Mouse (Mus musculus) adrenal gland, adult 8-10 months (tissue): ENCODE measurements around the gene Ksr1. TPM values are rescaled to one million over a fixed set of nuclear protein-coding genes. Genes with fewer than 3 reads are reported as not detected.

Experiments
- DNase-seq: peaks from one replicate; pipeline ENCODE4 v3.0.0; 2022
- total RNA-seq, 4 experiments: library from RNA; stranded (reverse); gene quantifications; 2 replicates each; pipeline ENCODE4 v1.2.4; 2022

The Ksr1 gene
- total RNA-seq, 4 experiments from 2014 or later, result 10.2 to 19.2 (median 14.3) TPM

DNA sequence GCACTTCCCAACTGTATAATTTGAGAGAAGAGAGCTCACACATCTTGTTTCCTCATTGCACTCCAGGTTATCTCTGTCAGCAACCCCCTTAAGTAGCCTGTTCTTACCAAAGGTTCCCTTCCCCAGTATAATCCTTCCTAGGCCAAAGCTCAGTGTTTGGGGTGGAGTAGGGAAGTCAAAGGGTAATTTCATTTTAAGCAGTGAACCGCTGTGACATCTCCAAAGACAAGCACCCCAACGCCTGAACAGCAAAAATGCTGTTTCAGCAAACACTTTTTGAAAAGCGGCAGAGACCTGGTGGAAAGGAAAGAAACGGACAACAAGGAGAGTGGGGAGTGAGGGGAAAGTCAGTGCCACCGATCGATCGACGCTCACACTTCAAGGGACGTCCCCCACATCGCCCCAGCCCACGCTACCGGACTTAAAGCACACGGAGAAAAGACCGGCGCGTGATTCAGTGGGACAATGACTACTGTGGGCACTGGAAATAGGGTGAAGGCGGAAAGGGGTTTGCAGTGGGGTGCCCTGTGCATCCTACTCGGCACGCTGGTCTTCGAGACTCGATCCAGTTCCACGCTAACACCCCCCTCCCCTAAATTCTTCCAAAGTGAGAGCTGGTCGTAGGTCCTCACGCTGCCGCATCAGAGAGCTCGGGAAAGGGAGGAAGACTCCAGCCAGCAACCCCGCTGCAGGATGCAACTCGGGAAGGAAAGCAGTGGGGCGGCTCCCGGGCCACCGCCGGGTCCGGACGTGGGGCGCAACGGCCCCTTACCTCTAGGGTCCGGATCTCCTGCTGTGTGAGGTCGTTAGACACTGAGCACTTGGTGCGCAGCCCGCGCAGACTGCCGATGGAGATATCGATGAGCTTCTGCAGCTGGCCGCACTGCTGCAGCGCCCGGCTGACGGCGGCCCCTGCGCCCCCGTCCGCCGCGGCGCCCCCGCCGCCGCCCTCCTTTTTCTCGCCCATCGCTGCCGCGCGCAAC is 633 bp downstream of the Ksr1 start:
- DNase-seq, result no peak

DNA sequence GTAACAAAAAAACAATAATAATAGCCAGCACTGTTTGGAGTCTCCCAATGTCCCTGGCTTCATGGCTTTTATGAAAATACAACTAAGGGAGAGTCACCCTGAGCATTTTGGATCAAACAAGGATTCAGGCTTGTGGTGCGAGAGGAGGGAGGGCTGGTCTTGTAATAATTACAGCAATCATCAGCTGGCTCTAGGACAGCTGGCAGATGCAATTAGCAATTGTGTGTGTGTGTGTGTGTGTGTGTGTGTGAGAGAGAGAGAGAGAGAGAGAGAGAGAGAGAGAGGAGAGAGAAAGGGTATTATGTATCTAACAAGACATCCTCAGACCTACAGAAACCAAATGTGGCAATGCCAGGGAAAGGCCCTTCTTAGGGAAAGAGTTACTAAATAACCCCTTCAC is 1.5 kb downstream of the Ksr1 start:
- no peak for DNase-seq

DNA sequence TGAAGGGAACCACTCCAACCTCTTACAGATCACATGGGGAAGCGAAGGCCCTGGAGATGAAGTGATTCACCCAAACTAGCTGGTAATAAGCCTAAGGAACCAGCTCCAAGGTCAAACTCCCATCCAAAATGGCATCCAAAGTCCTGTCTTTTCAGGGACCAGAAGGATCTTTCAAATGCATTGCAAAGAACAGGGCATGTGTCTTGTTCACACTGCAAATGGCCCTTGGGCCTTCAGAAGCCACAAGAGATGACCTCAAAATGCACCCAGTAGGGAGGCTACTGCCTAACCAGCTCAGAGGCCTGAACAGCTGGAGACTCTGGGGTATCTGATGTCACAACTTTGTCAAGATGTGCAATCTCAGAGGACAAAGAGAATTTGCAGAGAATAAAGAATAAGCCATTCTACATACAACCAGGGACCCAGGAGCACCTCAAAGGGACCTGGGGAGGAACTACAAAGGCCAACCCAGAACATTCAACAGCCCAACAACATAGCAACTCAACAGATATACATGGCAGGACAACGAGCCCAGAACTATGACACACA is 2.1 kb downstream of the Ksr1 start:
- no peak for DNase-seq

DNA sequence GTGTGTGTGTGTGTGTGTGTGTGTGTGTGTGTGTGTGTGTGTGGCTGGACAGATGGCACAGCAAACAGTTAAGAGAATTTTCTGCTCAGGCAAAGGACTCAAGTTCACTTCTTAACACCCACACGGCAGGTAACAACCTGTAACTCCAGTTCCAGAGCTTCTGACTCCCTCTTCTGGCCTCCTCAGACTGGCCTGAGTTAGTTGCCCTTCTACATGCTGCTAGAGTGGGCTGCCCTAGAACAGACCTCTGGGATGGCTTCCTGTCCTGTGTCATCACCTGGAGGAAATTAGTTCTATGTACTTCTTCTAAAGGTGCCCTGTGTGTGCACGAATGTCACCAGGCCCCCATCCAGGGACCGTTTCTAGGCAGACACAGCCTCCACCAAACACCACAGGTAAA is 2.9 kb downstream of the Ksr1 start:
- no peak for DNase-seq

DNA sequence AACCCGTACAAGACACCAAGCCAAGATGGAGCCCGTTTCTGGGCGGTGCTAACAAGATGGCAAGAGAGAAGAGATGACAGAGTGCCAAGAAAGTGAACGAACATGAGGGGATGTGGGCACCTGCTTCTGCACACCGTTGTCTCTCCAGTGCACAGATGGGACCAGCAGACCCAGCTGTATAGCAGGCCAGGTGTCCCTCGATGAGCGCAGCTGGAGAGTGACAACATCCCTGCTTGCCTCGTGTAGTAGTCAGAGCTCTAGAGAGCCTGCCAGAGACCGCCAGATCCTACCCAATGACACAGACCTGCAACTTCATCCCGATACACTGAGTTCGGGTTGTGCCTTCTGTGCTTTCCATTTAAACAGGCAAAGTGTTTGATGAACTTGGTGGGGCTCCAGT is 3.8 kb downstream of the Ksr1 start:
- no peak for DNase-seq

DNA sequence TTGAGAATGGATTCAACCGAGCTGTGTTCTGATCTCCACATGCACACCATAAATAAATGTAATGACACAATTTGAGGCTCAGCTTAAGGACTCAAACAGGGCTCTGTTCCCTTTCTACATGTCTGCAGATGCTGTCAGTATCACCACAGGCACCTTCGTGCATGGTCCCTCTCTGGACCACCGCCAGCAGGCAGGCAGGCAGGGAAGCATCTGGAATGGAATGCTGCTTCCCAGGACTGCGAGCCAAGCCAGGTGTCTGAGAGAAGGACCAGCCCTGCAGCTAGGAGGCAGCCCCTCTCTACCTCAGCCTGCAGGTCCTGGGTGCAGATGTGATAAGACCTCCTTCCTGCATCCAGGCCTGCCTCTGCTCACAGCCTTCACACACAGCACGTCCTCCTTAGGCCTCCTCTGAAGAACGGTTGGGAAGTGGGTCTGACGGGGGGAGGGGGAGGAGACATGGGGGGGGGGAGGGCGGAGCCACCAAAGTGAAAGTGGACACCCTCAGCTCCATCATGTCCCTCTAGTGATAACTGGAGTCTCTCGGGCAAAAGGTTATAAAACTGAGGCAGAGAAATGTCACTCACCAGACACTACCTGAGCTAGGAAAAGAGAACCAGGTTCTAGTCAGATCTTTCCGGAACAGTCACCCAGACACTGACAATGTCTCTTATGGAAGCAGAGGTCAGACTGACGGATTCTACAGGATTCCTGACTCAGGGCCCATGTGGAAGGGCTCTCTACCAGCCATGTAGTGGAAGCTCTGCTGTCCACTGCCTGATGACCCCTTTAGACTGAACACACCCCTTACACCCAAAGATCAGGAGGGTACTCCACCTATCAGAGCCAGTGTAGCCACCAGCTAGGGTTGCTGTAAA is 4.7 kb downstream of the Ksr1 start:
- DNase-seq, result no peak

DNA sequence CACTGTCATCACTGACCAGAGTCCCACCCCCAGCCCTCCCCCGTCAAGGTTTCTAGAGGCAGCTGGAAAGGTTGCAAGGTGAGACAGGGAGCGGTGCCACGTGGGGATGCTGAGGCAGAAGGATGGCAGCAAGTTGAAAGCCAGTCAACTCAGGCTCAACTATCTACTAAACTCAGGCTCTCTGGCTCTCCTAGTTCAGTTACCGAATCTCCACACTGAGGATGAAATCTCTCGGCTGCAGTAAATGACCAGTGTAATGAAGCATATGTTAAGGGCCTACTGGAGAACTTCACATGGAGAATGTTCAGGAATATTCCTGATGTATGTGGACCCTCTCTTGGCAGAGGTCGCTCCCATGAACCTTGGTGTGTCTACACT is 5.7 kb downstream of the Ksr1 start:
- no peak for DNase-seq

DNA sequence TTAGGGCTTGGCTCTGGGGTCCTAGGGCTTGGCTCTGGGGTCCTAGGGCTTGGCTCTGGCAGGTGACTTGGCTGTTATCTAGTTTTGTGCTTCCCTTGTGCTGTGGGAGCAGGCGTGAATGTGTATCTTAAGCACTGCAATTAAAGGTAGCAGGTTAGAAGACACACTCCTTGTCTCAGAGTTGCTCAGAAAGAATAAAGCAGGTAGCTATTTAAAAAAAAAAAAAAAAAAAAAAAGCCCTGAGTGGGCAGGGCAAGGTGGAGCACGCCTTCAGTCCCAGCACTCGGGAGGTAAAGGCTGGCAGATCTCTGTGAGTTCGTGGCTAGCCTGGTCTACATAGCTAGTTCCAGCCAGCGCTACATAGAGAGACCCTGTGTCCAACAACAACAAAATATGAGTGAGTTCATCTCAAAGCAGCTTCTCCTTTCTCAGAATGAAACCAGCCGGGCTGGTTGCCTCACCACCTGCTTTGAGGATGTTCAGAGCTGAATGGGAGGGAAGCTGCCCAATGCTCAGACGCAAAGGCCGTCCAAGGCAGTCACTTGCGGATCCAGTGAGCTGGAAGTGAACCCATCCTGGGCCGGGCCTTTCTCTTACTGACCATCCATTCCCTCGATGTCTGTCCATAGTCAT is 6.2 kb downstream of the Ksr1 start:
- DNase-seq, result no peak

DNA sequence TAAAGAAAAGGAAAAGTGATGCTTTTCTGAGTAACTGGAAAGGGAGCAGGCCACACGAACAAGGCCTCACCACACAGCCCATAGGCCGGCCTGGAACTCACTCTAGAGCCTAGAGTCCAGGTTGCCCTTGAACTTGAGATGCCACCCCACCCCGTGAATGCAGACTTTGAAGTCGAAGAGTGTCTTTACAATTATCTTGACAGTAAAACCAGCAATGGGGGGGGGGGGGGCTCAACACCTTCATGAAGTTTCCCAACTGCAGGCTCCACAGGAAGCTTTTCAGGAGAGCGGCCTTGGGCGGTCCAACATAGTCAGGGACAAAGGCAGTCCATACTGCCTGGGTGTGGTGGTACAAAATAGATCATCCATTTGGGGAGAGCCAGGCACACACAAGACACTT is 7.6 kb downstream of the Ksr1 start:
- DNase-seq, result no peak

DNA sequence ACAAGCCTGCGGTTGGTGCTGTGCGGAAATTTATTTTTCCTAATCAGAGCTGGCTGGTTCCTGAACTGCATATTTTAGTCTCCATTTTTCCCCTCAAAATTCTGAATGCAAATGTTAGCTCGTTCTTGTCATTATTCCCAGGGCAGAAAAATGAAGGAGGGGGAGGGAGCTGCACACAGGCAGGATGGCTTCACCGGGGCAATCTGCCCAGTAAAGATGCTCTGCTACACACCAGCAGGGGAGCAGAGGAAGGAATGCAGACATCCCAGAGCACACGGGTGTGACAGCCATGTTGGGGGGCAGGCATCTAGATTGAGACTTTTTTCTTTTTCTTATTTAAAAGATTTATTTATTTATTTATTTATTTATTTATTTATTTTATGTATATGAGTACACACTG is 9.0 kb downstream of the Ksr1 start:
- DNase-seq, result no peak

DNA sequence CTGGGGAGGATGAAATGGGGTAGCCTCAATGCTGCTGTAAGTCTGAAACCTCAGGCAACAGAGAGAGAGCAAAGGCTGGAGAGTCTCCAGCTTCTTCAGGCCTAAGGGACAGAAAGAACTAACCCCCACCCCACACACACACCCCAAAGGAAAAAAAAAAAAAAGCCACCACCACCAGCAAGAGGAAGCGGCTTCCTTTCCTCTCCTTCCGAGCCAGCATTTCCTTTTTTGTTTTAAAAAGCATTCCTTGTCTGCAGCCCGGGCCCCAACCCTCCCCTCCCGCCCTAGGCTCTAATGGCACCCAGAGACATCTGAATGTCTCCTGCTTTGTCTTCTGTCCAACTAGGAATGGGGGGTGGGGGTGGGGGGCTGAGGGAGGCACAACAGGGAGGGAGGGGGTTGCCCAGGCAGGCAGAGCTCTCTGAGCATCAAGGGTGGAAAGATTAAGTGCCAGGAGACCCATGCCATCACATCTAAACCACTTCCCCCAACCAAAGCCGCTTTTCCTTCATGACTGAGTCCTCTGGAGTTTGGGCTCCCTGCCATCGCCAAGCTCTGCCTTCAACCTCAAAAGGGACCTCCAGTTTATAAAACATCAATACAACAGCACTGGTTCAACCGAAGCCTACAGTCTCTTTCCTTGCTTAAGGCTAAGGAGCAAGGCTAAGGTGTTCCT is 10.4 kb downstream of the Ksr1 start:
- DNase-seq, result no peak

DNA sequence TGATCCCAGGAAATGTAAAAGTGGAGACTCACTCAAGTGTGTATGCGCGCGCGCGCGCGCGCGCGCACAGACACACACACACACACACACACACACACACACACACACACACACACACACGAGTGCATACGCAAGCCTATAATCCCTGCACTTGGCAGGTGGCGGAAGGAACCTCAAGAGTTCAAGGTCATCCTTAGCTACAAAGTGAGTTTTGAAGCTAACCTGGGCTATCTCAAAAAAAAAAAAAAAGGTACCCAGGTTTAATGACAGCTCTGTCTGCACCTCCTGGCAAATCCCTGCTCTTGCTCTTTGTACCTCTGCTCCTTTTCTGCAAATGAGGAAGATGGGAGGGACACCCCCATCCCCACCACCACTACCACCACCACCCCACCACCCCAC is 11.1 kb downstream of the Ksr1 start:
- DNase-seq, result no peak

DNA sequence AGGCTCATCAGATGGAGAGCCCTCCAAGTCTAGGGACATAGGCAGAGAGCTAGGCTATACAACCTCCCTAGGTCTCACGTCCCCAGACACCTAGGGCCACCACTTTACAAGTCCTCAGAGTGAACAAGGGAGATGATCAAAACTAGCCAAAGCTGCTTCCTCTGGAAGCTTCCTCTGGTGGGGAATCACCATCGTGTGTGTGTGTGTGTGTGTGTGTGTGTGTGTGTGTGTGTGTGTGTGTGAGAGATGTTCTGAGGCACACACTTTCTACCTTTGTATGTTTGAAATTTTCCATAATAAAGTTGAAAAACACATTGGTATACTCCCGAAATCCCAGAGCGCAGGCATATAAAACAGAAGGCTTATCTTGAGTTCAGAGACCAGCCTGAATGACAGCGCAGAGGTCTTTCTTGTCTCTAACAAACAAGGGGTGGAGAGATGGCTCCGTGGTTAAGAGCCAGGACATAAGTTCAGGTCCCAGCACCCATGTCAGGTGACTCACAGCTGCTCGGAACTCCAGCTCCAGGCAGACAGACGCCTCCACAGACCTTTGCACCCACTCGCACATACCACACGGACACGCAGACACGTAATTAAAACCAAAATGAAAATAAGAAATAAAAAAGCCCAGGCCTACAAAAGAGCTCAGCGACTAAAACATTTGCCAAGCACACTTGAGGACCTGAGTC is 11.6 kb downstream of the Ksr1 start:
- DNase-seq, result no peak

DNA sequence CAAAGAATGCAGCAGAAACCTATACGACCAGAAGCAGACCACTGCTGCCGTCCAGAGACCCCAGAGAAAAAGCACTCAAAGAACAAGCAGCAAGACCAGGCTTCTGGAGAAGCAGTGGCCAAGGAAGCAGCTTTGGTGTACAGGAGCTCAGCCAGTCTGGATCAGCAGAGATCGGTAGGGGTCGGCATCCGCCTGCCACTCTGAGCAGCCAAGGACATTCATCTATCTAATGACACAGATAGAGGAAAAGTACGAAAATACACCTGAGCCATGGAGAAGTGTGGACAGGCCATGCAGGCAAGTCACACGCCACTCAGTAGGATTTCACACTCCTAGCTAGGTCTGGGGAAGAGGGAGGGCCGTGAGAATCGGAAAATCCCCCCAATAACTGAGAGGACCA is 12.2 kb downstream of the Ksr1 start:
- DNase-seq, result no peak

DNA sequence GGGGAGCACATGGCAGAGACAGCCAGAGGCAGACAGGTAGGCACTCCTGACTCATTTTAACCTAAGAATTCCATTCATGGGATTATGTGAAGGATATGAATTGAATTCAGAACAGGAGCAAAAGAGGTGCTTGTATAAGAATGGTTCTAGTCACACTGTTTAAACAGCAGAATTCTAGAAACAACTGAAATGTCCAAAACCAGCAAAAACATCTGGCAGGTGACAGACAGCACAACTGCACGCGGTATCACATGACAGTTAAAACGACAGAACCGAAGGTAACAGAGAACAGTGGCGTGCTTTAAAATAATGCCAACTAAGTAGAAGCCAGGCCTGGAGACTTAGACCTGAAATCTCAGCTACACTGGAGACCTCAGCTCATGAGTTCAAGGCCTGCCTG is 13.2 kb downstream of the Ksr1 start:
- DNase-seq, result no peak

DNA sequence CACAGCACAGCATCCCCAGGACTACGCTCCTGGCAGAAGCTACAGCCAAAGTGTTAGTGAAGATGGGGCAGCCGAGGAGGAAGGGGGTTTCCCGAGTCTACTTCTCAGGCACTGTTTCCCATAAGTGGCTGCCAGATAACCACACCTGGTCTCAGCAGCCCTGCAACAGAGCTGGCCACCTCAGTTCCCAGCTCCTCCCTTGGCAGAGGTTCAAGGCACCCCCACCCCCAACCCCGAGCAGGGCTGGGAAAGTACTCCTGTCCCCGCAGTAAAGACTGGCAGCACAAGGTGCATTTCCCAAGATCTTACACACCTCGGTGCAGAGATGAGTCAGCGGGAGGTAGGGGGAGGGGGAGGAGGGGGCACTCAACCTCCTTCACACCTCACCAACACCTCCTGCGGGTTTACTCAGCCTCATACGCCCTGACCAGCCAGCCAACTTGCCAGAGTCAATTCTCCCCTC is 14.2 kb downstream of the Ksr1 start:
- DNase-seq, result no peak

DNA sequence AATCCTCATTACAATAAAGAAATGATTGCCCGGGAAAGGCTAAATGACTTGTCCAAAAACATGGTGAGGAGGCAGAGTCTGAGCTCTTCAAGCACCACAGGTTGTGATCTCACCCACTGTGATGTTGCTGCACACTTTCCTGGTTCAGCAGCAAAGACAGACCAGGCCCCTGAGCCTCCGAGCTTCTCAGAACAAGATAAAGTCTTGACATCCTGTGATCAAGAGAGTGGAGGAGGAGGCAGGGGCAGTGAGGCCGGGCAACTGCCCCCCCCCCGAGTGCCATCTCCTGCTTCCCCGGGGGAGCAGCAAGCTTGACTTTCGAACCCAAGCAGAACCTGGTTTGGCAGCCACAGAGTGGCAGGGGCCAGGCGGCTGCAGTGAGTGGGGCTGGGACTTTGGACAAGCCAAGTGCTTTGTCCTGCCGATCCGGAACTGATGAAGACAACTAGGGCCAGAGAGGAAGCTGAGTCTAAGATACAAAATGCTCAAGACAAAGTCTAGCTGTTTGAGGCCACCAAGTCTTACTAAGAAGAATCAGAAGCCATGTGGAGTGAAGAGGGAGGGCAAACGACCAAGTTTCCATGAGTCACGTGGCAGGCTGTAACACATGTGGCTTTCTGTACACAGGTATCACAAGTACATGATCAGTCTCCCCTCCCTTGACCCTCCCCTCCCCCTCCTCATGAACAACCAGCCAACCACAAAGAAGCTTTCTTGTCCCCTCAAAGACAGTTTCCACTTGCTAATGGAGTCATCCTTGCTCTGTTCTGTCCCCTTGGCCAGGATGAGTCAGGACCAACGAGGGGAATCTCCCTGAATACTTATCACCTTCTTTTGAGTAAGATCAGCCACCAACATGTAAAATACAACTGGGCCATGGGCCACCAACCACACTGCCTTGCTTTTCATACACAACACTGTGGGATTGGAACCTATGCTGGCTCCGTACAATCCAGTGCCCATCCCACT is 16.5 kb downstream of the Ksr1 start:
- DNase-seq, result no peak

DNA sequence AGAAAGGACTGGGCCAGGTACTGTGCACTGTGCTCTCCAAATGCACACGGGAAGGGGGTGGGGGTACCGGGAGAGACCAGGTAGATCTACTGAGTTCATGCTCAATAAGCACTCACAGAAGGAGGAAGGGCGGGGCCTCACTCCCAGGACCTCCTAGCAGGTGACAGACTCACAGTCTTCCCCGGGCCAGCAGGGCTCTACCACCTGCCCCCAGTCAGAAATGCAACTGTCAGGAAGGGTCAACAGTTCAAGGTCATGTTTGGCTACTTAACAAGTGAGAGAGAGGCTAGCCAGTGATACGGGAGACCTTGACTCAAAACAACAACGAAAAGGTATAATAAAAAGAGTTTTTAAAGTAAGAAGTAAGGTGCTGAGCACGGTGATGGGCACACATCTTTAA is 18.0 kb downstream of the Ksr1 start:
- no peak for DNase-seq

DNA sequence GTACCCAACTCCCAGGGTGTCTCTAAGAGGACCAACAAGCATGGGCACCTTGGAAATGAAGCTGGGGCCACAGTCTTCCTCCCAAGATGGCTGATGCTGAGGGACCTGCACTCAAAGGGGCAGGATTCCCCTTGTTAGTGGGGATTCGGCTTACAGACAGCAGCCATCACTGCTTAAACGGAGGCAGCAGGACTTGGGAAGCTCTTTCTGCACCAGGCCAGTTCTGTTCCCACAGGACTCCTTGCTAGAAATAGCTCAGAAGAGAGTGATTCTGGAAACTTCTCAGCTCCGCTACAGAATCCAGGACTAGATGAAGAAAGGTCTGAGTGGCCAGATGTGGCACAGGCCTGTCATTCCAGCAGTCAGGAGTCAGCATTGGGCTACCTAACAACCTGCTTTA is 19.2 kb downstream of the Ksr1 start:
- DNase-seq, result no peak

DNA sequence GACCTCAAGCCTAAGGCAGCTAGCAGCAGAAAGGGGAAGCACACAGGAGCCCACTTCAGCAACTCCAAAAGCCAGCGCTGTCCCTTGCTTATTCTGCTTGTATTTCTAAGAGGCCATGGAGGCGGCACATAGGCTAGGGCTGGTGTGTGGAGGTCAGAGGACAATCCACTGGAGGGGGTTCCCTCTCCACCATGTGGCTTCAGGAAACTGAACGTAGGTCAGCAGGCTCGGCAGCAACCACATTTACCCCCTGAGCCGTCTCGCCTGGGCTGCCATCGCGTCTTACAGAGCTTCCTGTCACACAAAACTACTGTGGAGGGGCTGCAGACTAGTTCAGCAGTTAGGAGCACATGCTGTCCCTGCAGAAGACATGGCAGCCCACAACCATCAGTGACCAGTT is 20.4 kb downstream of the Ksr1 start:
- no peak for DNase-seq
